Mouse (Mus musculus): Measurements from ENCODE around the gene Rab44. TPM values are rescaled to one million over a fixed set of nuclear protein-coding genes. Genes with fewer than 3 reads are reported as not detected.
"Not testable (repeated sequence)": the region's sequence is repeated elsewhere in the genome, so short reads cannot be mapped to it uniquely, and the experiment has no call there.

Rab44 gene
- 1.4 and 2.2 TPM in 2 replicates for polyA plus RNA-seq (2015; fragmentation: Nextera tagmentation; extraction: Ambion mirVana)

DNA sequence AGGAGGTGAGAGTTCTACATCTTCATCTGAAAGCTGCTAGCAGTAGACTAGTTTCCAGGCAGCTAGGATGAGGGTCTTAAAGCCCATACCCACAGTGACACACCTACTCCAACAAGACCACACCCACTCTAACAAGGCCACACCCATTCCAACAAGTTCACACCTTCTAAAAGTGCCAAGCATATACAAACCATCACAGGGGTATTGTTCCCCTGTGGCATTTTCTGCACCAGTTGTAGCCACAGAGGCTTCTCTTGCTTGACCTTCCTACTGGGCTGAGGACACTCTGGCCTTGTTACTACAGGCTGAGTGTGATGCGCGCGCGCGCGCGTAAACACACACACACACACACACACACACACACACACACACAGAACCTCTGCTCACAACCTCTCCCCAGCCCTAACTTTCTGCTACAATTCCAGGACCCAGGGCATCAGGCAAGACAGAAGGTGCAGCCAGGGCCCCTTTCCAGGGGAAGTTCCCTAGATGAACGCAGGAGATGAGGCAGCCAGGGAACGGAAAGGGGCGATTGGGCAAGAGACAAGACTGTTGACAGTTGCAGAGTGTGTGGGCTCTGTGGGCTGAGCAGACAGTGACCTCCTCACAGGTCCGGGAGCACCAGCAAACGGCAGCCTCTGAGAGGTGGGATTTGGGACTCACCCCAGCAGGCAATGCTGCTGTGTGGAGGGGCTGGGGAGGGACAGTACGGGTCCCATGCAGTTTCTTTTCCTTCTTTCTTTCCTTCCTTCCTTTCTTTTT lies at the start of gene Rab44:
TSS of gene Rab44 (plus strand) at position 555 of the 762 bp plus-strand sequence.
- H3K27ac ChIP-seq (replicated peaks): no peak within 1 kb of the TSS
- no peaks in the 10 kb centered on the region for H3K36me3 ChIP-seq (ENCODE audit: control insufficient read depth, insufficient read depth, low read length)
- DNase-seq (ENCODE audit: low spot score) (no peak), ATAC-seq (ENCODE audit: low FRiP score, low TSS enrichment) (no peak)
- H3K4me3 ChIP-seq (ENCODE audit: low read depth, low read length): no peak within 1 kb of the TSS
- TF ChIP-seq CTCF (IDR thresholded peaks at IDR 0.05; ENCODE audit: low read depth): no peak
- TF ChIP-seq EP300 (optimal IDR thresholded peaks at IDR 0.05): no peak
- no peak within 1 kb of the TSS for H3K4me2 ChIP-seq (replicated peaks; ENCODE audit: low read depth)
- 79% methylated on average over 13 of the region's 13 CpGs for WGBS
- H3K9ac ChIP-seq (ENCODE audit: low read length): no peak within 1 kb of the TSS
- no peaks in the 10 kb centered on the region for H3K4me1 ChIP-seq (replicated peaks; ENCODE audit: control insufficient read depth, insufficient read depth)
- H3K27me3 ChIP-seq (ENCODE audit: control insufficient read depth, insufficient read depth, low read length): no peaks in the 10 kb centered on the region
- no peaks in the 10 kb centered on the region for H3K9me3 ChIP-seq (ENCODE audit: control insufficient read depth, low read length)

DNA sequence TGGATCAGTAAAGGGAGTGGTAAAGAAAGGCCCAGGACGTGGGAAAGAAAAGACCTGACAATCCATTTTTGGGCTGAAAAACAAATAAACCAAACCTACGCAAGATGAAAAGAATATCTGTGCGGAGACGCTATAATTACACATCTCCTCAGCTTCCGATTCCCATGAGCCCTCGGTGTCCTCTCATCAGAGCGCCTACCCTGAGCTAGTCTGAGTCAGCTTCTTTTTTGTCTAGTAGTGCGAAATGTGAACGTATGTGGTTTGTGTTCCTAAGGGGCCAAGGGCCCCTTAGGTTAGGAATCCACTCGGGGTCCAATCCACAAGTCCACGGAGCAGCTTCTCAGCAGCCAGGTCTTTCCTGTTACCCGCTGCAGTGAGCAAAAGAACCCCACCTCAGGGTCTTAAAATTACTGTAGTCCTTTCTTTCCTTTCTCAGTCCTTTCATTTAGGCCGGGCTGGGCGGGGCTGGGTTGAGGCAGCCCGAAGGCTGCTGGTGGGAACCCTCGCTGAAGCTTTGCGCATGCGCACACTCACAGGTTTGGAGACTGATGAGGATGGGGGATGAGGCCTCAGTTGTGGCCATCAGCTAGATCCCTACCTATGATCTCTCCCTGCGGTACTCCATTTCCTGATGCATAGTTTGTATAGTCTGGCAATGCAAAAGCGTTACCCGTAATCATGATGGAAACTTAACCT lies 48.6 kb upstream of the Rab44 start:
- no peak overlapping the region for H3K9ac ChIP-seq (ENCODE audit: low read length)
- no peak overlapping the region for H3K4me3 ChIP-seq (ENCODE audit: low read depth, low read length)
- H3K27me3 ChIP-seq (ENCODE audit: control insufficient read depth, insufficient read depth, low read length): no peaks in the 10 kb centered on the region
- no peak overlapping the region for H3K4me2 ChIP-seq (replicated peaks; ENCODE audit: low read depth)
- ATAC-seq (ENCODE audit: low FRiP score, low TSS enrichment) (no peak), DNase-seq (ENCODE audit: low spot score) (no peak)
- 71% methylated on average over 21 of the region's 21 CpGs for WGBS
- TF ChIP-seq CTCF (IDR thresholded peaks at IDR 0.05; ENCODE audit: low read depth) (no peak), EP300 (optimal IDR thresholded peaks at IDR 0.05) (no peak)
- no peaks in the 10 kb centered on the region for H3K36me3 ChIP-seq (ENCODE audit: control insufficient read depth, insufficient read depth, low read length)
- peaks cover 4% of the 10 kb centered on the region; the same call in 1 of the 2 replicates for H3K4me1 ChIP-seq (replicated peaks; ENCODE audit: control insufficient read depth, insufficient read depth)
- no peaks in the 10 kb centered on the region for H3K9me3 ChIP-seq (ENCODE audit: control insufficient read depth, low read length)
- no peak overlapping the region for H3K27ac ChIP-seq (replicated peaks)

DNA sequence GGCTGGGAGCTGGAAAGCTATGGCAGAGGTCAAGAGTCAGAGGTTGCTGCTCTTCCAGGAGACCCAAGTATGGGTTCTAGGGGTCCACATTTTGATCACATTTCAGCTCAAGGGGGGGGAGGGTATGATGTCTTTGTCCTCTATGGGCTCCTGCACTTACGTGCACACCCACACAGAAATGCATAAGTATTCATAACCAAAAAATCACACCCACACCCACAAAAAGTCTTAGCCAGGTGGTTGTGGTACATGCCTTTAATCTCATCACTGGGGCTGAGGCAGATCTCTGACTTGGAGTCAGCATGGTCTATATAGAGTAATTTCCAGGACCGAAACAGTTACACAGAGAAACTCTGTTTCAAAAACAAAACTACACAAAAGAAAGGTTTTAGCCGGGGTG lies 48.0 kb upstream of the Rab44 start:
- TF ChIP-seq EP300 (optimal IDR thresholded peaks at IDR 0.05): no peak
- TF ChIP-seq CTCF (IDR thresholded peaks at IDR 0.05; ENCODE audit: low read depth): no peak
- no peak overlapping the region for H3K27ac ChIP-seq (replicated peaks)
- H3K9me3 ChIP-seq (ENCODE audit: control insufficient read depth, low read length): no peaks in the 10 kb centered on the region
- H3K27me3 ChIP-seq (ENCODE audit: control insufficient read depth, insufficient read depth, low read length): no peaks in the 10 kb centered on the region
- ATAC-seq (ENCODE audit: low FRiP score, low TSS enrichment): no peak
- no peak overlapping the region for H3K9ac ChIP-seq (ENCODE audit: low read length)
- DNase-seq (ENCODE audit: low spot score): no peak
- H3K4me1 ChIP-seq (replicated peaks; ENCODE audit: control insufficient read depth, insufficient read depth): peaks cover 4% of the 10 kb centered on the region; the same call in 1 of the 2 replicates
- WGBS: 88% methylated on average over 3 of the region's 3 CpGs
- H3K36me3 ChIP-seq (ENCODE audit: control insufficient read depth, insufficient read depth, low read length): no peaks in the 10 kb centered on the region
- H3K4me3 ChIP-seq (ENCODE audit: low read depth, low read length): no peak overlapping the region
- H3K4me2 ChIP-seq (replicated peaks; ENCODE audit: low read depth): no peak overlapping the region

DNA sequence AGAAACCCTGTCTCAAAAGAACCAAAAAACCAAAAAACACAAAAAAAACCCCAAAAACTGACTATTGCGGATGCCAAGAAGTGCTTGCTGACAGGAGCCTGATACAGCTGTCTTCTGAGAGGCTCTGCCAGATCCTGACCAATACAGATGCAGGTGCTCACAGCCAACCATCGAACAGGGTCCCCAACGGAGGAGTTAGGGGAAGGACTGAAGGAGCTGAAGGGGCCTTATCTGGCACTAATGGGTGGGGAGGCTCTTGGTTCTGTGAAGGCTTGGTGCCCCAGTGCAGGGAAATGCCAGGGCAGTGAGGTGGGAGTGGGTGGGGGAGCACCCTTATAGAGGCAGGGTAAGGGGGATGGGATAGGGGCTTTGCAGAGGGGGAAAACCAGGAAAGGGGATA lies 46.5 kb upstream of the Rab44 start:
- H3K9ac ChIP-seq (ENCODE audit: low read length); H3K4me2 ChIP-seq (replicated peaks; ENCODE audit: low read depth); DNase-seq (ENCODE audit: low spot score); H3K36me3 ChIP-seq (ENCODE audit: control insufficient read depth, insufficient read depth, low read length); H3K9me3 ChIP-seq (ENCODE audit: control insufficient read depth, low read length); H3K4me1 ChIP-seq (replicated peaks; ENCODE audit: control insufficient read depth, insufficient read depth); H3K4me3 ChIP-seq (ENCODE audit: low read depth, low read length); H3K27me3 ChIP-seq (ENCODE audit: control insufficient read depth, insufficient read depth, low read length); ATAC-seq (ENCODE audit: low FRiP score, low TSS enrichment); H3K27ac ChIP-seq (replicated peaks): not testable (repeated sequence)
- WGBS: 83% methylated on average over 3 of the region's 3 CpGs

DNA sequence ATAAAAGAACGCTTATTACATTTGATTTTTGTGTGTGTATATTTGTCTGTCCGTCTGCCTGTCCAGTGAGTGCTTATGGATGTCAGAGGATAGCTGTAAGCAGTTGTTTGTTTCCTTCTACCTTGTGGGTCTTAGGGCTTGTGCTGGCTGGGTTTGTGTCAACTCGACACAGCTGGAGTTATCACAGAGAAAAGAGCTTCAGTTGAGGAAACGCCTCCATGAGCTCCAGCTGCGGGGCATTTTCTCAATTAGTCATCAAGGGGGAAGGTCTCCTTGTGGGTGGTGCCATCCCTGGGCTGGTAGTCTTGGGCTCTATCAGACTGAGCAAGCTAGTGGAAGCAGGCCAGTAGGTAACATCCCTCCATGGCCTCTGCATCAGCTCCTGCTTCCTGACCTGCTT lies 46.1 kb upstream of the Rab44 start:
- TF ChIP-seq CTCF (IDR thresholded peaks at IDR 0.05; ENCODE audit: low read depth): no peak
- no peak for TF ChIP-seq EP300 (optimal IDR thresholded peaks at IDR 0.05)
- no peak overlapping the region for H3K27ac ChIP-seq (replicated peaks)
- ATAC-seq (ENCODE audit: low FRiP score, low TSS enrichment): no peak
- no peak overlapping the region for H3K4me3 ChIP-seq (ENCODE audit: low read depth, low read length)
- no peaks in the 10 kb centered on the region for H3K9me3 ChIP-seq (ENCODE audit: control insufficient read depth, low read length)
- no peaks in the 10 kb centered on the region for H3K27me3 ChIP-seq (ENCODE audit: control insufficient read depth, insufficient read depth, low read length)
- no peak for DNase-seq (ENCODE audit: low spot score)
- peaks cover 3% of the 10 kb centered on the region for H3K4me1 ChIP-seq (replicated peaks; ENCODE audit: control insufficient read depth, insufficient read depth)
- H3K4me2 ChIP-seq (replicated peaks; ENCODE audit: low read depth): no peak overlapping the region
- 47% methylated on average over 5 of the region's 5 CpGs for WGBS
- no peak overlapping the region for H3K9ac ChIP-seq (ENCODE audit: low read length)
- H3K36me3 ChIP-seq (ENCODE audit: control insufficient read depth, insufficient read depth, low read length): no peaks in the 10 kb centered on the region

DNA sequence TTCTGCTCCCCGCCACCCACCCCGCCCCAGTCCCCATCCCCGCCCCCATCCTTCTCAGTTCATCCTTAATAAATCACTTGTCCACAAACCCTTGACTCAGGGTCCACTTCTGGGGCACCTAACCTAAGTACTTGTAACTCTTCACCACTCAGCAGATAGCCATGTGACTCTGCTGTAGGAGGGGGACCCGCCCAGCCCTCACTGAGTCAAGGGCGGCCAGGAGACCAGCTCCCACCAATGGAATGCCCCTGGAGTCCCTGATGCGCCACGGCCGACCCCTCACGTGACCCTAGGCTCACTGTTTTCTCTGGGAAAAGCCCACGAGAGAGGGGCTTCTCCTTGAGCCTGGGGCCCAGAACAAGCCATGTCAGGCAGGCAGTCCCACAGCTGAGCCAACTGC lies 44.9 kb upstream of the Rab44 start:
- TF ChIP-seq EP300 (optimal IDR thresholded peaks at IDR 0.05) (no peak), CTCF (IDR thresholded peaks at IDR 0.05; ENCODE audit: low read depth) (no peak)
- no peaks in the 10 kb centered on the region for H3K9me3 ChIP-seq (ENCODE audit: control insufficient read depth, low read length)
- no peak overlapping the region for H3K9ac ChIP-seq (ENCODE audit: low read length)
- no peak for DNase-seq (ENCODE audit: low spot score)
- H3K27me3 ChIP-seq (ENCODE audit: control insufficient read depth, insufficient read depth, low read length): no peaks in the 10 kb centered on the region
- no peak overlapping the region for H3K4me2 ChIP-seq (replicated peaks; ENCODE audit: low read depth)
- ATAC-seq (ENCODE audit: low FRiP score, low TSS enrichment): no peak
- no peaks in the 10 kb centered on the region for H3K36me3 ChIP-seq (ENCODE audit: control insufficient read depth, insufficient read depth, low read length)
- H3K27ac ChIP-seq (replicated peaks): no peak overlapping the region
- WGBS: 77% methylated on average over 10 of the region's 10 CpGs
- peaks cover 7% of the 10 kb centered on the region for H3K4me1 ChIP-seq (replicated peaks; ENCODE audit: control insufficient read depth, insufficient read depth)
- H3K4me3 ChIP-seq (ENCODE audit: low read depth, low read length): no peak overlapping the region
